Mouse (Mus musculus) stomach, postnatal 0 days (tissue): ENCODE results near the gene Trmt10c. TPM values are rescaled to one million over a fixed set of nuclear protein-coding genes. Genes with fewer than 3 reads are reported as not detected.

ENCODE experiments used
- ATAC-seq: fragments of 200-750 bp; cut with Nextera tagmentation; 2 replicates; pipeline ENCODE4 v1.8.0; 2017; ENCODE audit not compliant: low FRiP score, low TSS enrichment
- DNase-seq: peaks from one replicate; pipeline ENCODE4 v3.0.0-alpha.2; 2016; ENCODE audit warnings: low spot score
- H3K27ac ChIP-seq: fragments of 300-500 bp; sonication (generic); replicated peaks from 2 replicates; pipeline ENCODE4 v1.5.1; 2014; ENCODE audit warnings: mild to moderate bottlenecking, control low read depth
- H3K27me3 ChIP-seq: fragments of 300-500 bp; sonication (generic); 2 replicates; pipeline ENCODE4 v1.6.1; 2014; ENCODE audit warnings: low read length; ENCODE audit not compliant: control insufficient read depth, insufficient read depth
- H3K36me3 ChIP-seq: fragments of 300-500 bp; sonication (generic); 2 replicates; pipeline ENCODE4 v1.6.1; 2014; ENCODE audit warnings: low read length, mixed read lengths; ENCODE audit not compliant: control insufficient read depth, insufficient read depth
- H3K4me1 ChIP-seq: fragments of 300-500 bp; sonication (generic); replicated peaks from 2 replicates; pipeline ENCODE4 v1.6.1; 2014; ENCODE audit warnings: antibody characterized with exemption; ENCODE audit not compliant: control insufficient read depth, insufficient read depth
- H3K4me2 ChIP-seq: fragments of 300-500 bp; sonication (generic); replicated peaks from 2 replicates; pipeline ENCODE4 v1.6.1; 2014; ENCODE audit warnings: low read depth, mild to moderate bottlenecking, control low read depth, moderate library complexity
- H3K4me3 ChIP-seq: fragments of 300-500 bp; sonication (generic); 2 replicates; pipeline ENCODE4 v1.5.1; 2014; ENCODE audit warnings: low read depth, low read length, control low read depth
- H3K9ac ChIP-seq: fragments of 300-500 bp; sonication (generic); 2 replicates; pipeline ENCODE4 v1.6.1; 2014; ENCODE audit warnings: mild to moderate bottlenecking, low read length, control low read depth, mixed read lengths
- H3K9me3 ChIP-seq: fragments of 300-500 bp; sonication (generic); 2 replicates; pipeline ENCODE4 v1.6.1; 2016; ENCODE audit warnings: low read length; ENCODE audit not compliant: control insufficient read depth
- CTCF ChIP-seq: IDR thresholded peaks from 2 replicates; pipeline ENCODE4 v1.5.1; 2016; ENCODE audit warnings: antibody characterized with exemption, low read depth, mild to moderate bottlenecking, moderate library complexity
- EP300 ChIP-seq: optimal IDR thresholded peaks from 2 replicates; pipeline ENCODE3; 2016; ENCODE audit warnings: antibody characterized with exemption
- WGBS: fragments of 180-500 bp; shearing (Covaris S2); extraction: QIAGEN DNeasy Blood & Tissue Kit; methylation state at CpG from one replicate; pipeline ENCODE4 v1.1.7; 2014; 5-methylcytosine and 5-hydroxymethylcytosine counted together
- polyA plus RNA-seq: library from polyadenylated mRNA; unstranded; fragments of >200 nt; fragmentation: Nextera tagmentation; extraction: Ambion mirVana; gene quantifications from 2 replicates; pipeline ENCODE4 v1.2.1, GENCODE M21; 2015

Gene Trmt10c
- polyA plus RNA-seq, result 16.2 and 17.6 TPM in 2 replicates

- DNase-seq, result peak; percentile 95
- no peaks in the 10 kb centered on the region; the same call in 1 of the 2 replicates for H3K36me3 ChIP-seq
- WGBS, result under 1% methylated on average over 58 of the region's 63 CpGs
- H3K4me1 ChIP-seq, result no peaks in the 10 kb centered on the region
- no peaks in the 10 kb centered on the region for H3K9me3 ChIP-seq
- peak within 1 kb of the TSS; percentile 96 for H3K27ac ChIP-seq
- peak within 1 kb of the TSS; percentile 95 for H3K4me3 ChIP-seq
- peak within 1 kb of the TSS; percentile 55 for H3K4me2 ChIP-seq
- H3K9ac ChIP-seq, result peak within 1 kb of the TSS; percentile 95
- peak; percentile 100 for ATAC-seq
- no peaks in the 10 kb centered on the region for H3K27me3 ChIP-seq
- TF ChIP-seq EP300 (peak; percentile 68), CTCF (no peak; the same call in 1 of the 2 replicates)
Observed at GRCm38 (mm10) chr16:56037138-56038010, at the start of gene Trmt10c. TSS of gene Trmt10c (minus strand) at chr16:56037819.

- H3K9me3 ChIP-seq, result no peaks in the 10 kb centered on the region
- H3K36me3 ChIP-seq, result peaks cover 4% of the 10 kb centered on the region; the same call in 1 of the 2 replicates
- no peaks in the 10 kb centered on the region for H3K27me3 ChIP-seq
- DNase-seq (no peak), ATAC-seq (no peak)
- no peak for TF ChIP-seq CTCF
- TF ChIP-seq EP300, result no peak
- H3K27ac ChIP-seq, result no peak overlapping the region
- H3K4me2 ChIP-seq, result no peak overlapping the region
- 100% methylated on average over 2 of the region's 2 CpGs for WGBS
- no peak overlapping the region for H3K9ac ChIP-seq
- H3K4me3 ChIP-seq, result no peak overlapping the region
- H3K4me1 ChIP-seq, result no peaks in the 10 kb centered on the region
Observed at GRCm38 (mm10) chr16:56086336-56086735, 48.7 kb upstream of the Trmt10c start.

- ATAC-seq (no peak), DNase-seq (no peak)
- no peak for TF ChIP-seq EP300
- TF ChIP-seq CTCF, result no peak
- H3K27me3 ChIP-seq, result no peaks in the 10 kb centered on the region
- no peak overlapping the region for H3K4me2 ChIP-seq
- no peaks in the 10 kb centered on the region for H3K4me1 ChIP-seq
- H3K9me3 ChIP-seq, result no peaks in the 10 kb centered on the region
- 80% methylated on average over 4 of the region's 4 CpGs for WGBS
- no peak overlapping the region for H3K4me3 ChIP-seq
- no peak overlapping the region for H3K9ac ChIP-seq
- H3K27ac ChIP-seq, result no peak overlapping the region
- H3K36me3 ChIP-seq, result peaks cover 4% of the 10 kb centered on the region; the same call in 1 of the 2 replicates
Observed at GRCm38 (mm10) chr16:56081691-56082090, 44.1 kb upstream of the Trmt10c start.

GRCm38 (mm10) chr16:56079419-56079818, 41.8 kb upstream of the Trmt10c start:
- H3K4me3 ChIP-seq, result no peak overlapping the region
- DNase-seq, result no peak
- no peaks in the 10 kb centered on the region for H3K9me3 ChIP-seq
- TF ChIP-seq EP300 (no peak), CTCF (no peak)
- no peak overlapping the region for H3K9ac ChIP-seq
- H3K36me3 ChIP-seq, result no peaks in the 10 kb centered on the region
- no peaks in the 10 kb centered on the region for H3K27me3 ChIP-seq
- ATAC-seq, result no peak
- no peak overlapping the region for H3K4me2 ChIP-seq
- no peaks in the 10 kb centered on the region for H3K4me1 ChIP-seq
- H3K27ac ChIP-seq, result no peak overlapping the region
- WGBS, result 76% methylated on average over 1 of the region's 1 CpGs

GRCm38 (mm10) chr16:56076121-56076869, 38.7 kb upstream of the Trmt10c start:
- DNase-seq (no peak), ATAC-seq (no peak)
- peak overlapping the region; percentile 61 for H3K9ac ChIP-seq
- no peaks in the 10 kb centered on the region for H3K9me3 ChIP-seq
- TF ChIP-seq EP300 (no peak), CTCF (no peak)
- WGBS, result 10% methylated on average over 11 of the region's 11 CpGs
- H3K4me3 ChIP-seq, result peak overlapping the region; percentile 54
- H3K4me1 ChIP-seq, result no peaks in the 10 kb centered on the region
- H3K27ac ChIP-seq, result peak overlapping the region; percentile 91
- no peaks in the 10 kb centered on the region for H3K27me3 ChIP-seq
- no peaks in the 10 kb centered on the region for H3K36me3 ChIP-seq
- peak overlapping the region; percentile 55 for H3K4me2 ChIP-seq
